Mouse (Mus musculus): ENCODE results near the gene Zfp386.

- no peak for TF ChIP-seq CTCF (IDR thresholded peaks at IDR 0.05; ENCODE audit: low read depth, low read length)
- TF ChIP-seq GATA1 (IDR thresholded peaks at IDR 0.05; ENCODE audit: borderline replicate concordance, low read length): no peak
Observed at GRCm38 (mm10) chr12:116054342-116054741, 6.8 kb downstream of the Zfp386 start.
